Mouse (Mus musculus) heart, adult 2 months (tissue): Measurements from ENCODE around the gene Maml1. TPM values are rescaled to one million over a fixed set of nuclear protein-coding genes. Genes with fewer than 3 reads are reported as not detected.

Experiments used
- DNase-seq, 2 experiments: peaks; one replicate each; pipeline ENCODE4 v3.0.0; 2021
- H3K27ac ChIP-seq: fragments of 200-600 bp; 2 replicates; pipeline ENCODE4 v1.8.1; 2022
- H3K27me3 ChIP-seq: fragments of 200-500 bp; 2 replicates; pipeline ENCODE4 v1.6.1; 2012; ENCODE audit warnings: mild to moderate bottlenecking, low read length, inconsistent platforms, mixed read lengths; ENCODE audit not compliant: control insufficient read depth, insufficient read depth
- H3K36me3 ChIP-seq: fragments of 200-500 bp; 2 replicates; pipeline ENCODE4 v1.6.1; 2012; ENCODE audit warnings: low read length, inconsistent platforms; ENCODE audit not compliant: control insufficient read depth, insufficient read depth
- H3K4me1 ChIP-seq: fragments of 200-500 bp; 2 replicates; pipeline ENCODE4 v1.6.1; 2011; ENCODE audit warnings: low read length; ENCODE audit not compliant: control insufficient read depth, insufficient read depth
- H3K4me3 ChIP-seq: fragments of 200-600 bp; 2 replicates; pipeline ENCODE4 v1.8.1; 2022
- H3K79me2 ChIP-seq: fragments of 200-500 bp; replicated peaks from 2 replicates; pipeline ENCODE4 v1.6.1; 2012; ENCODE audit warnings: mild to moderate bottlenecking, inconsistent platforms, low read length, moderate library complexity, mixed read lengths; ENCODE audit not compliant: control insufficient read depth, insufficient read depth
- H3K9ac ChIP-seq: fragments of 200-500 bp; 2 replicates; pipeline ENCODE4 v1.6.1; 2012; ENCODE audit warnings: low read depth, mild to moderate bottlenecking, control low read depth, inconsistent platforms, low read length, mixed read lengths
- CTCF ChIP-seq: fragments of 200-600 bp; IDR thresholded peaks from 2 replicates; pipeline ENCODE4 v1.8.1; 2022; ENCODE audit warnings: antibody characterized with exemption, mild to moderate bottlenecking, moderate library complexity
- EP300 ChIP-seq: fragments of 200-500 bp; IDR thresholded peaks from 2 replicates; pipeline ENCODE4 v1.6.1; 2011; ENCODE audit warnings: low read depth, low read length, control low read depth; ENCODE audit not compliant: insufficient read depth
- POLR2A ChIP-seq: fragments of 200-500 bp; IDR thresholded peaks from 2 replicates; pipeline ENCODE4 v1.6.1; 2011; ENCODE audit warnings: mild to moderate bottlenecking, low read depth, low read length, control low read depth; ENCODE audit not compliant: insufficient read depth
- WGBS: fragments of 180-500 bp; shearing (Covaris S2); methylation state at CpG from one replicate; pipeline ENCODE4 v1.1.7; 2018; 5-methylcytosine and 5-hydroxymethylcytosine counted together
- intact Hi-C: fragments of 180-260 bp; cut with DNase I; formaldehyde crosslinking; loops from one replicate; pipeline ENCODE4 v1.15.1; 2025
- microRNA-seq, 2 experiments: library from miRNA; unstranded; fragments of <30 nt; microRNA quantifications; one replicate each; pipeline ENCODE4 v1.2.0; 2021
- polyA plus RNA-seq: library from polyadenylated mRNA; depleted of rRNA; stranded (reverse); fragments of >200 nt; gene quantifications from 2 replicates; pipeline ENCODE4 v1.2.3, GENCODE M21; 2012; rRNA removed
- total RNA-seq, 2 experiments: library from RNA; stranded (reverse); gene quantifications; 2 replicates each; pipeline ENCODE4 v1.2.3; 2021

Maml1 gene
- total and polyA plus RNA-seq, 3 experiments, result 6.6 to 10.7 (median 9.7) TPM

GRCm38 (mm10) chr11:50211322-50212059, 80.6 kb downstream of the Maml1 start:
- Histone ChIP-seq H3K36me3 (peaks cover 10% of the 10 kb centered on the region), H3K79me2 (no peaks in the 10 kb centered on the region), H3K4me3 (peak overlapping the region; percentile 98), H3K27me3 (no peaks in the 10 kb centered on the region), H3K9ac (peak overlapping the region; percentile 54), H3K27ac (peak overlapping the region; percentile 100), H3K4me1 (peaks cover 15% of the 10 kb centered on the region)
- no peak for DNase-seq
- WGBS, result 90% methylated on average over 3 of the region's 3 CpGs
- intact Hi-C loops, result loop anchor here (2.0 kb wide), 1 partner anchor 13 kb away; no protein-coding TSS in a partner anchor
- no peak for TF ChIP-seq EP300
- no peak for TF ChIP-seq POLR2A
- TF ChIP-seq CTCF, result no peak

GRCm38 (mm10) chr11:50210505-50211151, 81.5 kb downstream of the Maml1 start, which contains the start of the genes Sqstm1 and Mgat4b:
Gene Sqstm1 (minus strand): TSS chr11:50210827.
Gene Mgat4b (plus strand): TSS chr11:50210890.
- Histone ChIP-seq H3K4me1 (peaks cover 18% of the 10 kb centered on the region), H3K9ac (peak within 1 kb of the TSS; percentile 98), H3K27me3 (no peaks in the 10 kb centered on the region), H3K79me2 (no peaks in the 10 kb centered on the region), H3K4me3 (peak within 1 kb of the TSS; percentile 98), H3K27ac (peak within 1 kb of the TSS; percentile 100), H3K36me3 (peaks cover 18% of the 10 kb centered on the region)
- DNase-seq, result peak; percentile 90 to 93
- intact Hi-C loops, result loop anchor here (2.0 kb wide), 1 partner anchor 14 kb away; no protein-coding TSS in a partner anchor
- TF ChIP-seq CTCF, result peak; percentile 19; the same call in 1 of the 2 replicates
- peak; percentile 98 for TF ChIP-seq POLR2A
- TF ChIP-seq EP300, result peak; percentile 5; the same call in 1 of the 2 replicates
- under 1% methylated on average over 48 of the region's 48 CpGs for WGBS

- intact Hi-C loops, result loop anchor here (2.0 kb wide), 1 partner anchor 15 kb away; no protein-coding TSS in a partner anchor
- Histone ChIP-seq H3K4me1 (peaks cover 18% of the 10 kb centered on the region), H3K27ac (peak overlapping the region; percentile 100), H3K79me2 (no peaks in the 10 kb centered on the region), H3K27me3 (no peaks in the 10 kb centered on the region), H3K9ac (peak overlapping the region; percentile 98), H3K36me3 (peaks cover 22% of the 10 kb centered on the region), H3K4me3 (peak overlapping the region; percentile 98)
- TF ChIP-seq CTCF (no peak), EP300 (peak; percentile 76)
- DNase-seq, result peak; percentile 86 to 92
- 1% methylated on average over 24 of the region's 24 CpGs for WGBS
These were observed 82.0 kb downstream of the Maml1 start for GRCm38 (mm10) chr11:50210101-50210504.

- peaks cover 15% of the 10 kb centered on the region for H3K4me1 ChIP-seq
- H3K79me2 ChIP-seq, result no peaks in the 10 kb centered on the region
- peaks cover 28% of the 10 kb centered on the region for H3K36me3 ChIP-seq
- WGBS, result 82% methylated on average over 5 of the region's 5 CpGs
- DNase-seq, result peak in 1 of 2 experiments; percentile 18
- no peak overlapping the region for H3K4me3 ChIP-seq
- H3K27ac ChIP-seq, result no peak overlapping the region
- no peaks in the 10 kb centered on the region for H3K27me3 ChIP-seq
- intact Hi-C loops, result no loop called here
- TF ChIP-seq CTCF, result no peak
- no peak for TF ChIP-seq EP300
- no peak for TF ChIP-seq POLR2A
- H3K9ac ChIP-seq, result no peak overlapping the region
These were observed 84.1 kb downstream of the Maml1 start for GRCm38 (mm10) chr11:50208039-50208438.

GRCm38 (mm10) chr11:50207344-50207743, 84.8 kb downstream of the Maml1 start:
- Histone ChIP-seq H3K27me3 (no peaks in the 10 kb centered on the region), H3K36me3 (peaks cover 28% of the 10 kb centered on the region), H3K79me2 (no peaks in the 10 kb centered on the region), H3K9ac (no peak overlapping the region), H3K27ac (no peak overlapping the region), H3K4me3 (no peak overlapping the region), H3K4me1 (peaks cover 10% of the 10 kb centered on the region)
- DNase-seq, result no peak
- 95% methylated on average over 14 of the region's 14 CpGs for WGBS
- TF ChIP-seq POLR2A (no peak), EP300 (no peak), CTCF (no peak)
- intact Hi-C loops, result no loop called here

- H3K9ac ChIP-seq, result no peak overlapping the region
- H3K27ac ChIP-seq, result no peak overlapping the region
- peaks cover 28% of the 10 kb centered on the region for H3K36me3 ChIP-seq
- peaks cover 8% of the 10 kb centered on the region for H3K4me1 ChIP-seq
- H3K4me3 ChIP-seq, result no peak overlapping the region
- intact Hi-C loops, result no loop called here
- TF ChIP-seq CTCF, result no peak
- TF ChIP-seq POLR2A, result no peak
- TF ChIP-seq EP300, result no peak
- H3K27me3 ChIP-seq, result no peaks in the 10 kb centered on the region
- WGBS, result 61% methylated on average over 2 of the region's 2 CpGs
- DNase-seq, result no peak
- no peaks in the 10 kb centered on the region for H3K79me2 ChIP-seq
These were observed 86.1 kb downstream of the Maml1 start for GRCm38 (mm10) chr11:50206037-50206436.

Small RNA genes within 50 kb of the gene (microRNA-seq; reads per million reads assigned to microRNA genes)
- gene Mir6919, result 0.39 to 0.56 reads per million in 2 experiments

Other genes with a start within 250 kb of the Maml1 start
- 10 to 100 TPM; 41.4 to 44.0 TPM for gene Tbc1d9b, start 160.9 kb downstream of the Maml1 start, total RNA-seq
- 30.9 and 39.6 TPM in 2 replicates for gene Tbc1d9b, start 160.9 kb downstream of the Maml1 start, polyA plus RNA-seq
- gene Mrnip, start 117.9 kb downstream of the Maml1 start, total RNA-seq, result 1 to 10 TPM; 1.6 to 1.8 TPM
- 3.0 and 3.5 TPM in 2 replicates for gene Mrnip, start 117.9 kb downstream of the Maml1 start, polyA plus RNA-seq
- 100 to 1,000 TPM; 298 to 421 TPM for gene Sqstm1, start 81.5 kb downstream of the Maml1 start, total RNA-seq
- gene Sqstm1, start 81.5 kb downstream of the Maml1 start, polyA plus RNA-seq, result 200 and 225 TPM in 2 replicates
- gene Mgat4b, start 81.4 kb downstream of the Maml1 start, total RNA-seq, result 10 to 100 TPM; 78.6 to 82.0 TPM
- 53.8 and 56.7 TPM in 2 replicates for gene Mgat4b, start 81.4 kb downstream of the Maml1 start, polyA plus RNA-seq
- gene Ltc4s, start 53.7 kb downstream of the Maml1 start, total RNA-seq, result 1 to 10 TPM; 8.8 to 10.0 TPM
- 16.2 and 18.1 TPM in 2 replicates for gene Ltc4s, start 53.7 kb downstream of the Maml1 start, polyA plus RNA-seq
- gene Canx, start 33.4 kb upstream of the Maml1 start, total RNA-seq, result 100 to 1,000 TPM; 324 to 369 TPM
- gene Canx, start 33.4 kb upstream of the Maml1 start, polyA plus RNA-seq, result 64.8 and 153 TPM in 2 replicates
- gene Cby3, start 62.2 kb upstream of the Maml1 start, total RNA-seq, result not detected
- 0.29 TPM in 1 of 2 replicates, not detected in the other for gene Cby3, start 62.2 kb upstream of the Maml1 start, polyA plus RNA-seq
- 100 to 1,000 TPM; 110 to 114 TPM for gene Hnrnph1, start 84.7 kb upstream of the Maml1 start, total RNA-seq
- gene Hnrnph1, start 84.7 kb upstream of the Maml1 start, polyA plus RNA-seq, result 56.3 and 103 TPM in 2 replicates
- gene Rufy1, start 138.8 kb upstream of the Maml1 start, total RNA-seq, result 10 to 100 TPM; 27.6 to 30.4 TPM
- gene Rufy1, start 138.8 kb upstream of the Maml1 start, polyA plus RNA-seq, result 26.0 and 41.4 TPM in 2 replicates